Mouse (Mus musculus): ENCODE results near the gene Gm9918. TPM values are rescaled to one million over a fixed set of nuclear protein-coding genes. Genes with fewer than 3 reads are reported as not detected.
A peak's percentile ranks its signal among the peaks of the same experiment; 100 is the strongest.

Gene Gm9918
- polyA plus RNA-seq, 1 experiment from 2014 or later, result not detected

DNA sequence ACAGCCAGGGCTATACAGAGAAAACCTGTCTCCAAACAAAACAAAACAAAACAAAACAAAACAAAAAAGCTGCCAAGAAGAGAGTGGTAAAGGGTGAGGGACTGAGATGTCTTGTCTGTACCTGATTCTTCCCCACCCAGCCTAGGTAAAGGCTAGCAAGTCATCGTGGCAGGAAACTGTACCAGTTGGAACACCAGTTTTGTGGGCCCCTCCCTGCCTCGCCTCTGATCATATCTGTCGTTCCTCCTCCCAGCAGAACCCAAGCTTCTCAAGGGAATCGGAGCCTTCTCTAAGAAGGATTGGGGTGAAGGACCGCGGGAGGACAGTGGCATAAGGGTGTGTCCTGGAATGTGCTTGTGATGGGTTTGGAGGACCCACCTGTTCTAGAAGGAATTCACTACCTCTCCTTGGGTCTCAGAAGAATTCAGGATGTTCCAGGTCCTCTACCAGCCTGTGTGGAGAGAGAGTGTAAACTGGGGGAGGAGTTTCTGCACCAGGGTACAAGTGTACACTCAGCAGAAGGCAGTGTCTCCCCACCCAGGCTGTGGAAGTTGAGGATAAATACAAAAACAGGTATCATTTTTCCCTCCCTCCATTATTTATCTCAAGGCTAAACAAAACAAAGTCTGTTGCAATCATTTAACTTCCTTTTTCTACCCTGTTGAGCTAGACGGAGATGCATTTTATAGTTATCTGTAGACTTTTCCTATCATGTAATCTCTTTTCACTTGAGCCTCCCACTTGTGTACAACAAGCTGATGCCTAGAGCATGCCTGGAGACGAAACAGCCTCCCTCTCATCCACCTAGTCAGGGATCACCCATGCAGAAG is 12.3 kb downstream of the Gm9918 start:
- no peaks in the 10 kb centered on the region for H3K9me3 ChIP-seq (replicated peaks; ENCODE audit: control insufficient read depth, low read length)
- H3K27ac ChIP-seq (ENCODE audit: low read length), result peak overlapping the region; percentile 50
- H3K4me1 ChIP-seq (ENCODE audit: control insufficient read depth, low read depth, low read length), result peaks cover 33% of the 10 kb centered on the region
- H3K9ac ChIP-seq (ENCODE audit: low read depth, low read length), result no peak overlapping the region; the same call in 1 of the 2 replicates
- H3K27me3 ChIP-seq (ENCODE audit: control insufficient read depth, insufficient read depth, low read depth, low read length), result no peaks in the 10 kb centered on the region
- no peak for ATAC-seq (ENCODE audit: low read depth)
- no peaks in the 10 kb centered on the region; the same call in 1 of the 2 replicates for H3K36me3 ChIP-seq (ENCODE audit: control insufficient read depth, insufficient read depth)
- H3K4me3 ChIP-seq (ENCODE audit: low read depth, low read length), result 0 out of 2 replicates have a peak overlapping the region, but pooled peaks have one; percentile 4
- WGBS (ENCODE audit: insufficient replicate concordance), result 32% methylated on average over 8 of the region's 8 CpGs
- peak overlapping the region; percentile 38 for H3K4me2 ChIP-seq (ENCODE audit: low read depth, low read length)

DNA sequence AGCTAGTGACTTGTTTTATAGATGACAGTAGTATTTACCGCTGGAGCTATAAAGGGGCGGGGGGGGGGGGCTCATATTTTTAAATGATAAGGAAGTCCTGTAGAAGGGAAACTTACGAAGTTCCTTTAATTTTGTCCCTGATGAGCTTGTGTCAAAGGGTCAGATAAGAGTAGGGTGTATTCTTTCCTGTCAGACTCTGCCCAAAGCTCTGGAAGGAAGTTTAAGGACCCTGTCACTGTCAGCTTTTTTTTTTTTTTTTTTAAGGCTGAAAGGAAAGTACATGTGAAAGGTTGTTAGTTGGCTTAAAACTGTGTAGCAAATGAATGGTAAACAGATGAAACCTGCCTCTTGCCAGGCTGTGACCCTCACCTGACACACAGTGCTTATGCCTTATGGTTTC is 13.3 kb downstream of the Gm9918 start:
- Histone ChIP-seq H3K27ac (ENCODE audit: low read length) (no peak overlapping the region), H3K36me3 (ENCODE audit: control insufficient read depth, insufficient read depth) (no peaks in the 10 kb centered on the region; the same call in 1 of the 2 replicates), H3K27me3 (ENCODE audit: control insufficient read depth, insufficient read depth, low read depth, low read length) (no peaks in the 10 kb centered on the region), H3K4me1 (ENCODE audit: control insufficient read depth, low read depth, low read length) (peaks cover 31% of the 10 kb centered on the region), H3K9ac (ENCODE audit: low read depth, low read length) (no peak overlapping the region), H3K9me3 (replicated peaks; ENCODE audit: control insufficient read depth, low read length) (no peaks in the 10 kb centered on the region), H3K4me3 (ENCODE audit: low read depth, low read length) (no peak overlapping the region), H3K4me2 (ENCODE audit: low read depth, low read length) (no peak overlapping the region)
- 19% methylated on average over 3 of the region's 3 CpGs for WGBS (ENCODE audit: insufficient replicate concordance)
- no peak for ATAC-seq (ENCODE audit: low read depth)

DNA sequence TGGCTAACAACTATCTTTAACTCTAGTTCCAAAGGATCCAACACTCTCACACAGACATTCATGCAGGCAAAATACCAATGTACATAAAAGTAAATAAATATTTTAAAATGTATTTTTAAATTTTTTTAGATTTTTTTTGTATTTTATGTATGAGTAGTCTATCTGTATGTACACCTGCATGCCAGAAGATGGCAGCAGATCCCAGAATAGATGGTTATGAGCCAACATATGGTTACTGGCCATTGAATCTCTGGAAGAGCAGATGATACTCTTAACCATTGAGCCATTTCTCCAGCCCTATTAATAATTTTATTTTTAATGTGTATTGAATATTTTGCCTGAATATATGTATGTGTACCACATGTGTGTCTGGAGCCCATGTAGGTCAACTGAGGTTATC is 17.0 kb downstream of the Gm9918 start:
- ATAC-seq (ENCODE audit: low read depth), result no peak
- Histone ChIP-seq H3K9me3 (replicated peaks; ENCODE audit: control insufficient read depth, low read length) (no peaks in the 10 kb centered on the region), H3K27ac (ENCODE audit: low read length) (no peak overlapping the region), H3K4me3 (ENCODE audit: low read depth, low read length) (no peak overlapping the region), H3K4me2 (ENCODE audit: low read depth, low read length) (no peak overlapping the region), H3K27me3 (ENCODE audit: control insufficient read depth, insufficient read depth, low read depth, low read length) (no peaks in the 10 kb centered on the region), H3K9ac (ENCODE audit: low read depth, low read length) (no peak overlapping the region), H3K36me3 (ENCODE audit: control insufficient read depth, insufficient read depth) (no peaks in the 10 kb centered on the region), H3K4me1 (ENCODE audit: control insufficient read depth, low read depth, low read length) (peaks cover 8% of the 10 kb centered on the region)

DNA sequence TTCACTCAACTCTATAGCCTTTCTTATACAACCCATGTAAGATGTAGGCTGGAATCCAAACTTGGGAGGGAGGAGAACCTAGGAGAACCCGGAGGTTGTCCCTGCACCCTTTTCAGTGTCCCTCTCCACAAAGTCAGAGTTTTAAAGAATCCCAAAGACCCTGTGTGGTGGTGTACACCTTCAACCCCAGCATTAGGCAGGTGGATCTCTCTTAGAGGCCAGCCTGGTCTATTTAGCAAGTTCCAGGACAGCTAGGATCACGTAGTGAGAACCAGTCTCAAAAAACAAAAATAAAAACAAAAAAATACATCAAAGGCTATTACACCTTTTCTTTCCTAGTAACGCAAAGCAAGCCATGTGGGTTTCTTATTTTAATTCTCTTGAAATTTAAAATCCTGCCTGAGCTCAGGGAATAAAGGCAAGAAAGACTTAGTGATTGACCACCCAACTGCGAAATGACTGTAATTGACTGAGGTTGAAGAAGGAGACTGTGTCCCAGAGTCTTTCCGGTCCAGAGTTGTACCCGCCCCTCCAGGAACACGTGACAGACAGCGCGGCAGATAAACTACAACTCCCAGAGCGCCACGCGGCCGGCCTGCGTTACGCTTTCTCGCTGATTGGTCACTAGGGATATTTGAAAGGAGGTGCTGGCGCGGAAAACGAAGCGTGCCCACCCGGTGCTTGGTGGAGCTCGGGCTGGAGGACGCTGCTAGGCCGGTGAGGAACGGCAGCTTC is 25.4 kb downstream of the Gm9918 start, which contains the start of gene Espl1:
Gene Espl1 (plus strand): TSS at position 634 of the 735 bp plus-strand sequence.
- H3K36me3 ChIP-seq (ENCODE audit: control insufficient read depth, insufficient read depth), result peaks cover 23% of the 10 kb centered on the region
- 5% methylated on average over 25 of the region's 25 CpGs for WGBS (ENCODE audit: insufficient replicate concordance)
- H3K9me3 ChIP-seq (replicated peaks; ENCODE audit: control insufficient read depth, low read length), result no peaks in the 10 kb centered on the region
- H3K4me1 ChIP-seq (ENCODE audit: control insufficient read depth, low read depth, low read length), result peaks cover 8% of the 10 kb centered on the region
- H3K27ac ChIP-seq (ENCODE audit: low read length), result peak within 1 kb of the TSS; percentile 78
- peak within 1 kb of the TSS; percentile 89 for H3K9ac ChIP-seq (ENCODE audit: low read depth, low read length)
- peak within 1 kb of the TSS; percentile 93 for H3K4me3 ChIP-seq (ENCODE audit: low read depth, low read length)
- H3K4me2 ChIP-seq (ENCODE audit: low read depth, low read length), result peak within 1 kb of the TSS; percentile 75
- ATAC-seq (ENCODE audit: low read depth), result peak; percentile 99
- H3K27me3 ChIP-seq (ENCODE audit: control insufficient read depth, insufficient read depth, low read depth, low read length), result no peaks in the 10 kb centered on the region

DNA sequence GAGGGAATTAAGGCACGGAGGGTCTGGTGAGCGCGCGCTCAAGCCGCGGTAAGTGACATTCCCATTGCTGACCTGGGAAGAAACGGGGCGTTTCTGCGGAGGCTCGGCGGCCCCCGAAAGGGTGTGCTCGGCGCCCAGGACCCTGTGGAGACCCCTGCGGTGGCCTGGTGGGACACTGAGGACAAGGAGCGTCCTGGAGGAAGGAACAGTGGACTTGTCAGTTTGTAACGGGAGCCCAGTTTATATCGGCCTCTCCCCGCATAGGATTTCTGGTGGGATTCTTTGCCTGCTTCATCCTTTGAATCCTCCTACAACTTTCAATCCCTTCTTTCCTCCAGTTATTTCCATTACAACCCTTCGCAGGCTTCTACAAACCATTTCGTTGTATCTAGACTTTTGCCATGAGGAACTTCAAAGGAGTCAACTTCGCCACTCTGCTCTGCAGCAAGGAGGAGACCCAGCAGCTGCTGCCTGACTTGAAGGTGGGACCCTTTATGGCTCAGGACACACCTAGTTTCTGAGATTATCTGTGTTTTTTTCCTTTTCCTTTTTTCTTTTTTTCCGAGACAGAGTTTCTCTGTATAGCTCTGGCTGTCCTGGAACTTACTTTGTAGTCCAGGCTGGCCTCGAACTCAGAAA is 26.1 kb downstream of the Gm9918 start:
- Histone ChIP-seq H3K4me3 (ENCODE audit: low read depth, low read length) (peak overlapping the region; percentile 93), H3K27me3 (ENCODE audit: control insufficient read depth, insufficient read depth, low read depth, low read length) (no peaks in the 10 kb centered on the region), H3K9ac (ENCODE audit: low read depth, low read length) (peak overlapping the region; percentile 89), H3K9me3 (replicated peaks; ENCODE audit: control insufficient read depth, low read length) (no peaks in the 10 kb centered on the region), H3K36me3 (ENCODE audit: control insufficient read depth, insufficient read depth) (peaks cover 29% of the 10 kb centered on the region), H3K27ac (ENCODE audit: low read length) (peak overlapping the region; percentile 78), H3K4me2 (ENCODE audit: low read depth, low read length) (peak overlapping the region; percentile 75), H3K4me1 (ENCODE audit: control insufficient read depth, low read depth, low read length) (peaks cover 8% of the 10 kb centered on the region)
- no peak for ATAC-seq (ENCODE audit: low read depth)
- 2% methylated on average over 24 of the region's 24 CpGs for WGBS (ENCODE audit: insufficient replicate concordance)

DNA sequence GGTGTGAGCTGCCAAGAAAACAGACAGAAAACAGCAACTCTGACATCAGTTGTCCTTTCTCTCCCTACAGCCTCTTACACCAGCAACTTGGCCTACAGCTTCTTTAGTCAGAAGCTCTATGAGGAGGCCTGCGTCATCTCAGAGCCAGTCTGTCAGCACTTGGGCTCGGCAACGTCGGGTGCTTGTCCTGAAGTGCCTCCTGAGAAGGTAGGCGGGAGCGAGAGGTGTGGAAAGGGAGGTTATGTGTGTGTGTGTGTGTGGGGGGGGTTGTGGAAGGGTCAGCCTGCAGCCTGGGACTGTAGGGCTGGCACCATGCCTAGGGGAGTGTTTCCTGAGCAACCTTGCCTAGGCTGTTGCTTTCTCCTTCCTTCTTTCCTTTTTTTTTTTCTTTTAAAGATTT is 32.2 kb downstream of the Gm9918 start:
- no peak for ATAC-seq (ENCODE audit: low read depth)
- Histone ChIP-seq H3K4me1 (ENCODE audit: control insufficient read depth, low read depth, low read length) (no peaks in the 10 kb centered on the region; the same call in 1 of the 2 replicates), H3K27ac (ENCODE audit: low read length) (no peak overlapping the region), H3K9me3 (replicated peaks; ENCODE audit: control insufficient read depth, low read length) (no peaks in the 10 kb centered on the region), H3K36me3 (ENCODE audit: control insufficient read depth, insufficient read depth) (peaks cover 74% of the 10 kb centered on the region), H3K4me3 (ENCODE audit: low read depth, low read length) (no peak overlapping the region), H3K27me3 (ENCODE audit: control insufficient read depth, insufficient read depth, low read depth, low read length) (no peaks in the 10 kb centered on the region), H3K9ac (ENCODE audit: low read depth, low read length) (no peak overlapping the region), H3K4me2 (ENCODE audit: low read depth, low read length) (no peak overlapping the region)
- WGBS (ENCODE audit: insufficient replicate concordance), result 85% methylated on average over 6 of the region's 6 CpGs

DNA sequence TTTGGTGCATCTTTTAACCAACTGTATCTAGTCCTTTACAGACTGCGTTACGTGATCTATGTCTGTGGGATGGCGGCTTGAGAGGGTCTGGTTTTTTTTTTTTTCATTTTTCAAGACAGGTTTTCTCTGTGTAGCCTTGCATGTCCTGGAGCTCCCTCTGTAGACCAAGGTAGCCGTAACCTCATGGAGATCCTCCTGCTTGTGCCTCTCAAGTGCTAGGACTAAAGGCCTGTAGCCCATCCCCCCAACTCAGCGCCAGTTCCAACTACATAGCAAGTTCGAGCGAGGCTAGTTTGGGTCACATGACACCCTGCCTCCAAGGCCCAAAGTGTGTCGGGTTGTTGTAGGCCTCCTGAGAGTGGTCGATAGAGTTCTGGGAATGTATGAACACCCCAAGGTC is 38.4 kb downstream of the Gm9918 start:
- Histone ChIP-seq H3K27me3 (ENCODE audit: control insufficient read depth, insufficient read depth, low read depth, low read length) (no peaks in the 10 kb centered on the region), H3K9me3 (replicated peaks; ENCODE audit: control insufficient read depth, low read length) (no peaks in the 10 kb centered on the region), H3K27ac (ENCODE audit: low read length) (no peak overlapping the region), H3K4me1 (ENCODE audit: control insufficient read depth, low read depth, low read length) (no peaks in the 10 kb centered on the region), H3K4me3 (ENCODE audit: low read depth, low read length) (no peak overlapping the region), H3K4me2 (ENCODE audit: low read depth, low read length) (no peak overlapping the region), H3K36me3 (ENCODE audit: control insufficient read depth, insufficient read depth) (peaks cover 73% of the 10 kb centered on the region), H3K9ac (ENCODE audit: low read depth, low read length) (no peak overlapping the region)
- 85% methylated on average over 9 of the region's 9 CpGs for WGBS (ENCODE audit: insufficient replicate concordance)
- ATAC-seq (ENCODE audit: low read depth), result no peak

DNA sequence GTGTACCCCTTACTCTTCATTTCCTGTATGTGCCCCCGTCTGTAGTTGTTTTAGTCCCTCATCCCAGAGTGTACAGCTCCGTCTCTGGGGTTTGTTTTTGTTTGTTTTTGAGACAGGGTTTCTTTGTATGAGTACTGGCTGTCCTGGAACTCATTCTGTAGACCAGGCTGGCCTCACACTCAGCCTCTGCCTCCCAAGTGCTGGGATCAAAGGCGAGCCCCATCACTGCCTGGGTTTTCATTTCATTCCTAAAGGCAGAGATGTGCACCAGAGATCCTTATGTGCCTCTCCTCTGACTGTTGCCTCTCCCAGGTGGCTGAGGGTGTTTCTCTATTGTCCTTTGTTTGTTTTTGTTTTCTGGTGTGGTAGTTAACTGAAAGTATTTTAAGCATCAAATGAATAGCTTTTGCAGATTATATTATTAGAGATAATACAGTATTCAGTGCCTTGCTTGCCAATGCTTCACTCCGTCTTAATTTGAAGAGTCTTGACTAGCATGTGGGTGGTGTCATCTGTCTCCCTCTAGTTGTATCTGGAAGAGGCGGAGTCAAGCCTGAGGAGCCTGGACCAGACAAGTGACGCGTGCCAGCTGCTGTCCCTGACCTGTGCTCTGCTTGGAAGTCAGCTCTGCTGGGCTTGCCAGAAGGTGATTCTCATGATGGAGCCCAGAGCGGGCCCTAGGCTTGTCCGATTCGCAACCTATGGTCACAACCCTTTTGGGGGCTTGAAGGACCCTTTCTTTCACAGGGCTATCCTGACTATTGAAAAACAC is 39.9 kb downstream of the Gm9918 start:
- Histone ChIP-seq H3K9me3 (replicated peaks; ENCODE audit: control insufficient read depth, low read length) (no peaks in the 10 kb centered on the region), H3K4me1 (ENCODE audit: control insufficient read depth, low read depth, low read length) (no peaks in the 10 kb centered on the region), H3K4me2 (ENCODE audit: low read depth, low read length) (no peak overlapping the region), H3K36me3 (ENCODE audit: control insufficient read depth, insufficient read depth) (peaks cover 71% of the 10 kb centered on the region), H3K27ac (ENCODE audit: low read length) (no peak overlapping the region), H3K9ac (ENCODE audit: low read depth, low read length) (no peak overlapping the region), H3K27me3 (ENCODE audit: control insufficient read depth, insufficient read depth, low read depth, low read length) (no peaks in the 10 kb centered on the region), H3K4me3 (ENCODE audit: low read depth, low read length) (no peak overlapping the region)
- ATAC-seq (ENCODE audit: low read depth), result no peak
- 85% methylated on average over 10 of the region's 10 CpGs for WGBS (ENCODE audit: insufficient replicate concordance)
